Mouse (Mus musculus) hindlimb bud, embryonic 11.5 days (tissue): ENCODE measurements at regions not wholly inside any gene's neighbourhood (a gene's known extent, or its start where the extent isn't known, plus 50 kb on each side); places are given as distances from the start of the nearest gene placed in this dataset.

Source experiments
- DNase-seq: peaks from one replicate; pipeline ENCODE4 v3.0.0-alpha.2; 2012; ENCODE audit warnings: low read depth, low spot score; ENCODE audit errors: extremely low spot score

- no peak for DNase-seq
Observed at GRCm38 (mm10) chr3:58300801-58301485, 113.6 kb upstream of the Tsc22d2 start.

GRCm38 (mm10) chr3:58302322-58302721, 112.2 kb upstream of the Tsc22d2 start:
- no peak for DNase-seq

- no peak for DNase-seq
Observed at GRCm38 (mm10) chr3:58303746-58304145, 110.8 kb upstream of the Tsc22d2 start.

- no peak for DNase-seq
Observed at GRCm38 (mm10) chr3:58309601-58310000, 104.9 kb upstream of the Tsc22d2 start.

GRCm38 (mm10) chr3:58310390-58310789, 104.1 kb upstream of the Tsc22d2 start:
- DNase-seq, result no peak

- no peak for DNase-seq
Observed at GRCm38 (mm10) chr3:58311104-58311685, 103.3 kb upstream of the Tsc22d2 start.

- no peak for DNase-seq
Observed at GRCm38 (mm10) chr3:58312623-58313022, 101.9 kb upstream of the Tsc22d2 start.

- no peak for DNase-seq
Observed at GRCm38 (mm10) chr3:58315236-58315635, 99.3 kb upstream of the Tsc22d2 start.

- DNase-seq, result no peak
Observed at GRCm38 (mm10) chr3:58317240-58317639, 97.3 kb upstream of the Tsc22d2 start.

GRCm38 (mm10) chr3:58318756-58319155, 95.8 kb upstream of the Tsc22d2 start:
- no peak for DNase-seq

- DNase-seq, result no peak
Observed at GRCm38 (mm10) chr3:58319463-58319862, 95.1 kb upstream of the Tsc22d2 start.

GRCm38 (mm10) chr3:58320812-58321211, 93.7 kb upstream of the Tsc22d2 start:
- DNase-seq, result no peak

- DNase-seq, result no peak
Observed at GRCm38 (mm10) chr3:58322322-58322721, 92.2 kb upstream of the Tsc22d2 start.

- DNase-seq, result no peak
Observed at GRCm38 (mm10) chr3:58327721-58328120, 86.8 kb upstream of the Tsc22d2 start.

- DNase-seq, result no peak
Observed at GRCm38 (mm10) chr3:58330186-58330585, 84.3 kb upstream of the Tsc22d2 start.

GRCm38 (mm10) chr3:58333997-58334396, 80.5 kb upstream of the Tsc22d2 start:
- no peak for DNase-seq

GRCm38 (mm10) chr3:58335277-58335676, 79.2 kb upstream of the Tsc22d2 start:
- no peak for DNase-seq

GRCm38 (mm10) chr3:58336135-58336534, 78.4 kb upstream of the Tsc22d2 start:
- DNase-seq, result no peak

- DNase-seq, result no peak
Observed at GRCm38 (mm10) chr3:58336590-58336989, 77.9 kb upstream of the Tsc22d2 start.

- DNase-seq, result no peak
Observed at GRCm38 (mm10) chr3:58338976-58339375, 75.5 kb upstream of the Tsc22d2 start.

- DNase-seq, result no peak
Observed at GRCm38 (mm10) chr3:58342096-58342495, 72.4 kb upstream of the Tsc22d2 start.

- no peak for DNase-seq
Observed at GRCm38 (mm10) chr3:58362563-58362962, 52.0 kb upstream of the Tsc22d2 start.

- no peak for DNase-seq
Observed at GRCm38 (mm10) chr3:58364526-58364925, 50.0 kb upstream of the Tsc22d2 start.
